Mouse (Mus musculus) adrenal gland, adult 8-10 months (tissue): Measurements from ENCODE around the gene Eml1. TPM values are rescaled to one million over a fixed set of nuclear protein-coding genes. Genes with fewer than 3 reads are reported as not detected.

ENCODE experiments used
- DNase-seq: peaks from one replicate; pipeline ENCODE4 v3.0.0; 2022
- total RNA-seq, 4 experiments: library from RNA; stranded (reverse); gene quantifications; 2 replicates each; pipeline ENCODE4 v1.2.4; 2022

Eml1 gene
- total RNA-seq, 4 experiments from 2014 or later: 15.2 to 31.0 (median 22.8) TPM

GRCm38 (mm10) chr12:108553079-108553478 is 182.3 kb downstream of the Eml1 start:
- no peak for DNase-seq

DNA sequence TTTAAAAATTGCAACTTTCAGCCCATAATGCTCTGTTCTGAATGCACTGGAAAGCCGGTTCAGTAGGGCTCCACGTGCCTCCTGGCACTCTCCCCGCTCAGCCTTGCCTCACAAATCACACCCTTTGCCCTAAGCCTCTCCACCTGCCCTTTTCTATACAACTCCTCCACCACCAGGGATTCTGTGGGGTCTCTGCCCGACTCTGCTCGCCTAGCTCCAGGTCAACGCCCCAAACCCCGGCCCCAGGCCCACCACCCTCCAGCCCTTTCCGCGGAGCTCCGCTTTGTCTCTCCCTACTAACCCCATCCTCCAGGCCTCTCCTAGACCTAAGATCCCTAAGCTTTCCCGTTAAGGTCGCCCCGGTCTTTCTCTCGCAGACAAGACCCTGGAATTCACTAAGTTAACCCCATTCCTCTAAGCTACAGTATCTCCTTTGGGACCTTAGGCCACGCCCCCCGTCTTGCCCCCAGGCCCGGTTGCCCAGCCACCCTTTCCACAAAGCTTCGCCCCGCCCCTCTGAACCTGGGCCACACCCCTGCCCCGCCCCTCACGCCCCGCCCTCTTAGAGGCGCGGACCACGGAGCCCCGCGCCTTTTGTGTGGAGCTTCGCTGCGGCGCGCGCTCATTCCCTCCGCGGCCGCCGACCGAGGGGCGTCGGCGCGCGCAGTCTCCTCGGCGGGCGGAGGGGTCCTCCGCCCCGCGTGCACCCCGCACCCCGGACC is 183.5 kb downstream of the Eml1 start, which contains the start of gene Evl:
Evl (plus strand) TSS at position 601 of the 722 bp plus-strand sequence.
- peak; percentile 66 for DNase-seq

GRCm38 (mm10) chr12:108554861-108555556 is 184.3 kb downstream of the Eml1 start:
- peak; percentile 11 for DNase-seq

DNA sequence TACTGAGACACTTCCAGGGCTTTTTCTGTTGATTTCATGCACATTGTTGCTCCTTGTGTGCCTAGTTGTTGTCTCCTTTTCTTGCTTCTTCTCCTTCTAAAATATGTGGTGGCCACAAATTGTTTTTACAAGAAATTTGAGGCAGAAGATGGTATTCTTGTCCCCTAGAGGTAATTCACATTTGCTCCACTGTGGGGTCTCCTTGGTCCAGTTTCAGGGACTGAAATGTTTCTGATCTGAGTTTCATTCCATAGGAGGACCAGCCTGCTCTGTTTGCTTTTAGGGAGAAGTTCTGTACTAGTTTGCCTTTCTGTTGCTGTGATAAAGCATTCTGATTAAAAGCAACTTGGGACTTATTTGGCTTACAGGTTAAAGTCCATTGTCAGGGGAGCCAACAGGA is 187.4 kb downstream of the Eml1 start:
- DNase-seq: no peak

DNA sequence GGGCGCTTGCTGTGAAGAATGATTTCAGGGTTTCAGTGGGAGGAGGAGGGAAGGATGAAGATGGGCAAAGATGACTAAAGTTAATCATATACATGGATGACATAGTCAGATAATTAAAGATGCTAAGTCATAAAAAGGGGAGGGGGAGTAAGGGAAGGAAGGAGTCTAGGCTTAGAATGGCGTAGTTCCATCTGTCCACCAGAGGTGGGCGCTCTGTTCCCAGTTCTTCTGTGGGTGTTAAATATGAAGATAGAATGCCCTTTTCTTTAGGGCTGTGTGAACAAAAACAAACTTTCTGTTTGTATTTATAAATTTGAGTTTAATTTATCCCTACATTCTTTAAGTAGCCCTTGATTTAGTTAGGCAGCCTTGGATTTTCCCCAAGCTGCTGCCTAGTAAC is 192.5 kb downstream of the Eml1 start:
- no peak for DNase-seq

DNA sequence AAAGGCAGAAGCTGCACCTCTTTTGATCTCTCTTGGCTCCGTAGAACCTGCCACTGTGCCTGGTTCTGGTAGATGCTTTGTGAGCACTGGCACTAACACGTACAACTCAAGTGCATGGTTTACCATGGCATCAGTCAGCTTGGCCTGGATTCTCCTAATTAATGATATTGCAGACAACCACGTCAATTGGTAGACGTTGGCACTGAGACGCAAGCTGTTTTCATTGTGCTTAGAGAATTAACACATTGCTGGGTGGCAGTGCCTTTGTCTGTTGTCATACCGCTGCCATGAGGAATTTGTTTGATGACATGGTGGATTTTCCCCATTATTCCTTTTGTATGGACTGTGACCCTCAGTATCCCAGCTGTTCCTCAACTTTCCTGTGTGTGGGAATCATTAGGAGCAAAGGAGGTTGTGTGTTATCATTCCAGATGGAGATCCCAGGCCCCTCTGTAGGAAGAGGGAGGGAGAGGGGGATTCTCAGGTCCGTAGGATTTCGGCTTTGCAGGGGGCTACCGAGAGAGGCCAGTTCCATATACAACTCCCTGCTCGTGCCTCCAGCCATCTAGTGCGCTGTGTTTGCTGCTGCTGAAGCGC is 194.3 kb downstream of the Eml1 start:
- no peak for DNase-seq

- peak; percentile 24 for DNase-seq
These were observed 208.6 kb downstream of the Eml1 start for GRCm38 (mm10) chr12:108579156-108579871.

GRCm38 (mm10) chr12:108583775-108584174 is 213.0 kb downstream of the Eml1 start:
- DNase-seq: no peak

Other genes with a start within 250 kb of the Eml1 start
- 100 to 1,000 TPM; 119 to 134 (median 127) TPM for gene Setd3, start 191.6 kb upstream of the Eml1 start, total RNA-seq
- gene Ccnk, start 191.4 kb upstream of the Eml1 start, total RNA-seq: 10 to 100 TPM; 26.2 to 35.0 (median 29.2) TPM
- 10 to 100 TPM; 24.6 to 36.3 (median 29.0) TPM for gene Ccdc85c, start 95.5 kb upstream of the Eml1 start, total RNA-seq
- gene Hhipl1, start 64.7 kb upstream of the Eml1 start, total RNA-seq: 1 to 10 TPM in 3 of 4 experiments, under 1 TPM in 1; 0.81 to 1.9 (median 1.5) TPM
- gene Cyp46a1, start 36.6 kb upstream of the Eml1 start, total RNA-seq: 1 to 10 TPM; 2.1 to 7.3 (median 4.7) TPM
- gene Evl, start 183.8 kb downstream of the Eml1 start, total RNA-seq: 10 to 100 TPM; 45.4 to 65.2 (median 50.3) TPM